Comparison of ENCODE assay signal across 11 mouse cellular contexts in genomic region chr7:135571951-135572559, GRCm38 (mm10). TPM values are rescaled to one million over a fixed set of nuclear protein-coding genes. Genes with fewer than 3 reads are reported as not detected.
DNase-seq lines count a peak whose midpoint lies in the region; ATAC-seq lines count a peak whose summit lies in the region.
"Had no signal": no experiment of that assay in that cellular context is flagged by ENCODE, and none has a peak within 500 bp of the region (broad histone marks: within the 10 kb centered on the region; RNA-seq: fewer than 3 reads in every experiment).

No protein-coding gene starts in this region.

- 68% methylated on average over 10 of the region's 10 CpGs for WGBS in midbrain, embryonic 12.5 days
- WGBS in midbrain, embryonic 11.5 days, result 77% methylated on average over 10 of the region's 10 CpGs
- 50% methylated on average over 10 of the region's 10 CpGs for WGBS in hindbrain, embryonic 16.5 days

- no peak overlapping the region for H3K4me3 ChIP-seq in midbrain, embryonic 12.5 days
- H3K4me3 ChIP-seq in midbrain, embryonic 11.5 days (ENCODE audit: low read depth, low read length), result no peak overlapping the region
- no peak overlapping the region for H3K4me3 ChIP-seq in hindbrain, embryonic 16.5 days (ENCODE audit: low read length)
- H3K4me3 ChIP-seq: hindbrain, embryonic 15.5 days had no signal

- H3K36me3 ChIP-seq in midbrain, embryonic 12.5 days, result no peaks in the 10 kb centered on the region
- no peaks in the 10 kb centered on the region for H3K36me3 ChIP-seq in midbrain, embryonic 11.5 days (ENCODE audit: control insufficient read depth, insufficient read depth, low read length)
- no peaks in the 10 kb centered on the region for H3K36me3 ChIP-seq in hindbrain, embryonic 16.5 days (ENCODE audit: control insufficient read depth, insufficient read depth, low read length)
- H3K36me3 ChIP-seq: hindbrain, embryonic 15.5 days had no signal

- intact Hi-C loops in left cerebral cortex, postnatal 14 days (cut with DNase I), result no loop called here

- 0 out of 2 replicates have a peak, but pooled peaks cover 5% of the 10 kb centered on the region for H3K9me3 ChIP-seq in midbrain, embryonic 12.5 days
- H3K9me3 ChIP-seq in midbrain, embryonic 11.5 days (ENCODE audit: control insufficient read depth, low read length), result no peaks in the 10 kb centered on the region
- H3K9me3 ChIP-seq in hindbrain, embryonic 16.5 days (ENCODE audit: control insufficient read depth, low read length), result no peaks in the 10 kb centered on the region
- H3K9me3 ChIP-seq: G1E; hindbrain, embryonic 15.5 days had no signal

- DNase-seq in midbrain, embryonic 11.5 days (ENCODE audit: low spot score, missing footprints), result no peak
- DNase-seq in cerebellum, postnatal 25 days, result peak; percentile 76 to 80
- DNase-seq in urinary bladder, postnatal 14 days (ENCODE audit: low spot score), result peak; percentile 85
- no peak for DNase-seq in yolk sac, embryonic 10.5 days (ENCODE audit: low spot score)
- DNase-seq in left cerebral cortex, postnatal 14 days (ENCODE audit: low spot score in 2 of 2), result no peak

- no peak for ATAC-seq in midbrain, embryonic 12.5 days (ENCODE audit: low FRiP score, low read depth)
- no peak for ATAC-seq in midbrain, embryonic 11.5 days (ENCODE audit: low FRiP score)
- no peak for ATAC-seq in hindbrain, embryonic 16.5 days

- H3K9ac ChIP-seq in midbrain, embryonic 12.5 days (replicated peaks), result no peak overlapping the region
- H3K9ac ChIP-seq in midbrain, embryonic 11.5 days (ENCODE audit: low read length), result no peak overlapping the region
- peak overlapping the region; percentile 13; the same call in 1 of the 2 replicates for H3K9ac ChIP-seq in hindbrain, embryonic 16.5 days (ENCODE audit: low read depth, low read length)
- H3K9ac ChIP-seq: hindbrain, embryonic 15.5 days had no signal

- no peak overlapping the region for H3K4me2 ChIP-seq in midbrain, embryonic 12.5 days (replicated peaks)
- H3K4me2 ChIP-seq in midbrain, embryonic 11.5 days, result no peak overlapping the region
- H3K4me2 ChIP-seq in hindbrain, embryonic 16.5 days (ENCODE audit: low read length), result no peak overlapping the region
- H3K4me2 ChIP-seq: hindbrain, embryonic 15.5 days had no signal

- no peaks in the 10 kb centered on the region for H3K4me1 ChIP-seq in midbrain, embryonic 12.5 days
- no peaks in the 10 kb centered on the region for H3K4me1 ChIP-seq in midbrain, embryonic 11.5 days (ENCODE audit: control insufficient read depth, insufficient read depth, low read length)
- H3K4me1 ChIP-seq in hindbrain, embryonic 16.5 days (ENCODE audit: control insufficient read depth, insufficient read depth, low read depth, low read length), result peaks cover 2% of the 10 kb centered on the region; the same call in 1 of the 2 replicates

- 0 out of 2 replicates have a peak overlapping the region, but pooled peaks have one; percentile 12 for H3K27ac ChIP-seq in midbrain, embryonic 12.5 days (replicated peaks)
- no peak overlapping the region for H3K27ac ChIP-seq in midbrain, embryonic 11.5 days (ENCODE audit: low read depth, low read length)
- peak overlapping the region; percentile 59; the same call in 1 of the 2 replicates for H3K27ac ChIP-seq in hindbrain, embryonic 16.5 days (ENCODE audit: low read depth, low read length)
- H3K27ac ChIP-seq: hindbrain, embryonic 15.5 days had no signal

- no peaks in the 10 kb centered on the region for H3K27me3 ChIP-seq in midbrain, embryonic 12.5 days
- no peaks in the 10 kb centered on the region for H3K27me3 ChIP-seq in midbrain, embryonic 11.5 days (ENCODE audit: control insufficient read depth, insufficient read depth, low read length)
- no peaks in the 10 kb centered on the region for H3K27me3 ChIP-seq in hindbrain, embryonic 16.5 days (replicated peaks; ENCODE audit: control insufficient read depth, insufficient read depth, low read length)
- H3K27me3 ChIP-seq: hindbrain, embryonic 15.5 days had no signal

RNA-seq across cellular contexts. Expression of gene Ptpre, which starts 34.8 kb away (rescaled TPM):
- polyA plus RNA-seq in midbrain, embryonic 12.5 days (2016; fragmentation: Nextera tagmentation; extraction: Ambion mirVana), result 1.4 and 1.6 TPM in 2 replicates
- polyA plus RNA-seq in midbrain, embryonic 11.5 days (2014; fragmentation: Nextera tagmentation; extraction: Ambion mirVana), result 0.48 and 0.53 TPM in 2 replicates
- 6.9 and 8.1 TPM in 2 replicates for polyA plus RNA-seq in hindbrain, embryonic 16.5 days (2015; fragmentation: Nextera tagmentation; extraction: Ambion mirVana)
- total RNA-seq in left cerebral cortex, postnatal 14 days (2021), result 10 to 100 TPM; 23.7 to 31.2 TPM

RNA-seq across cellular contexts. Expression of gene Clrn3, which starts 43.6 kb away (rescaled TPM):
- polyA plus RNA-seq in midbrain, embryonic 12.5 days (2016; fragmentation: Nextera tagmentation; extraction: Ambion mirVana), result not detected in 2 replicates
- not detected in 2 replicates for polyA plus RNA-seq in midbrain, embryonic 11.5 days (2014; fragmentation: Nextera tagmentation; extraction: Ambion mirVana)
- polyA plus RNA-seq in hindbrain, embryonic 16.5 days (2015; fragmentation: Nextera tagmentation; extraction: Ambion mirVana), result not detected in 2 replicates
- total RNA-seq in left cerebral cortex, postnatal 14 days (2021), result not detected
- total RNA-seq: common myeloid progenitor, adult 5-6 weeks had no signal
- polyA plus RNA-seq: G1E; hindbrain, embryonic 15.5 days; testis, adult 2 months had no signal

Comparison
In these comparisons a context has a peak if more than half of its experiments do, and no peak if none do; other contexts are left out.
1. DNase-seq: peak in cerebellum, postnatal 25 days (2 of 2) and urinary bladder, postnatal 14 days (single experiment); none in midbrain, embryonic 11.5 days (single experiment), yolk sac, embryonic 10.5 days (single experiment) and left cerebral cortex, postnatal 14 days (0 of 2).